Mouse (Mus musculus) naive thymus-derived CD4-positive, alpha-beta T cell, adult 2 months (primary cell): ENCODE measurements around the gene Ncoa4.
"Not testable (repeated sequence)": the region's sequence is repeated elsewhere in the genome, so short reads cannot be mapped to it uniquely, and the experiment has no call there.

ENCODE experiments used
- DNase-seq: peaks from one replicate; pipeline ENCODE4 v3.0.0-alpha.2; 2011; ENCODE audit warnings: low read depth

Ncoa4 gene

DNA sequence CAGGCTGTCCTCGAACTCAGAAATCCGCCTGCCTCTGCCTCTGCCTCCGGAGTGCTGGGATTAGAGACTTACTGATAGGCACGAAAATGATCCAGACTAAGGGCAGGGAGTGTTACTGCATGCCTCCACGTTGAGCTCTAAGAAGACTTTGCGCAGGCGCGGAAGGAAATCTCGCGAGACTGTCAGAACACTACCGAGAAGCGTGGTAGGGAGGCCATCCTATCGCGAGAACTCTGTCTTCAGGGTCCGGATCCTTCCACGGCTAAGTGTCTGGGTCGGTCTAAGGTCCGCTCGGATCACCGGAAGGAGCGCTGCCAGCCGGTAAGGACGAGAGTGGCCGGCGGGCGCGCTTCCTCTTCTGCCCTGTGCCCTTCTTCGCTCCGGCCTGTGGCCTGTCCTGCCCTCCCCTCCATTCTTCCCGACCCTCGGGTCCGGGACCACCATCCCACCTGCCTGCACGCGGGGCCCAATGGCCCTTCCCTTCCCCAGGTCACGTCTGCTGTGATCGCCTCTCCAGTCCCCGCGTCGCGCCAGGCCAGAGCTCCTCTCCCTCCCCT is at the start of gene Ncoa4:
Gene Ncoa4 (plus strand): TSS at position 176 of the 557 bp plus-strand sequence.
- DNase-seq, result peak; percentile 100

DNA sequence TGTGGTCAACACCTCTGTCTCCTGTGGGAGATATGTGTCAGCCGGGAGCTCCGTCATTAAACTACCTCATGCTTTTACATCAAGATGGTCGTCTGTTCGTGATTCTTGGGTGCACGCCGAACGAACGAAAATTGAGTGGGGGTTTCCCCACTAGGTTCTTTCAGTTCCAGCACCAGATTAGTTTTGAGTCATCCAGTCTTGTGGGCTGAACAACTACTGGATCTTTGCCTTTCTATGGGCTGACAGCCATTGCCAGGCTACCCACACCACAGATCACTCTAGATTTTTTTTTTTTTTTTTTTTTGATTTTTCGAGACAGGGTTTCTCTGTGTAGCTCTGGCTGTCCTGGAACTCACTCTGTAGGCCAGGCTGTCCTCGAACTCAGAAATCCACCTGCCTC is 47.5 kb upstream of the Ncoa4 start:
- not testable (repeated sequence) for DNase-seq

DNA sequence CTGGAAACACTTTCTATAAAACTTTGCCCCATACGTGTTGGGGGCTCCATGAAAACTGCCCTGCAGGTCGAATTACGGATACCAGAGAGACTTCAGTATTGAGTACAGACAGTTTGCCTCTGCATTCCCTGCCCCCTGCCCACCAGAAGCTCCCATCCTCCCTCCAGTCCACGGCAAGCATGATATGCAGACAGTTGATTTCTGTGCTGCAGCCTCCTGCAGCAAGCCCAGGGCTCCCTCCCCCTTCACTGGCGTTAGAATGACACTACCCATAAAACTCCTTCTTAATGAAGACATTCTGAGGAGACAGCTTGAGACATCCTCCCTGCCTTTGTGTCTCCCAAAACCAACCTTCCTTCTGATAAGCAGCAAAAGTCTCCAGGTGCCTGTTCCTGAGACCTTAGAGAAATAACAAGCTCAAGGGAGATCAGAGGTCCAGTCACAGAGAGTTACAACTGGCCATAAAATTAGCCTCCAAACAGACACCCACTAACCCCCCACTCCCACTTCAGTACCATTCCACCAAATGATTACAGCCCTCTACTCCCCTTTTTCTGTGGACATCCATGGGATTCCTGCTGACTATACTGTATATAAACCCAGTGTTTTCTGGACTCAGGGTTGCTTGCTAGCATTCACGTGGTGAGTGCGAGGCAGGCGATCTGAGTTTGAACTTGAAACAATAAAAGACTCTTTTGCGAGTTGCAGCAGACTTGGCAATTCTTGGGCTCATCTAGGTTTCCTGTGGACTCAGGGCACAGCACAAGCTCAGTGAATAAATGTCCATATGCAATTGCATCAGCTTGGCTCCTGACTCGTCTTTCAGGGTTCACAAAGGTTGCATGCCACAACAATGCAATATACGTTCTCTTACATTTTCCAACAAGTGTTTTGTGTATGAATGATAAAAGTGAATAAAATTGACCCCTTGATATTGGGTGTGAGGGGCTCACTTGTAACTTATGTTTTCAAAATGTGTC is 38.4 kb upstream of the Ncoa4 start:
- DNase-seq, result no peak

DNA sequence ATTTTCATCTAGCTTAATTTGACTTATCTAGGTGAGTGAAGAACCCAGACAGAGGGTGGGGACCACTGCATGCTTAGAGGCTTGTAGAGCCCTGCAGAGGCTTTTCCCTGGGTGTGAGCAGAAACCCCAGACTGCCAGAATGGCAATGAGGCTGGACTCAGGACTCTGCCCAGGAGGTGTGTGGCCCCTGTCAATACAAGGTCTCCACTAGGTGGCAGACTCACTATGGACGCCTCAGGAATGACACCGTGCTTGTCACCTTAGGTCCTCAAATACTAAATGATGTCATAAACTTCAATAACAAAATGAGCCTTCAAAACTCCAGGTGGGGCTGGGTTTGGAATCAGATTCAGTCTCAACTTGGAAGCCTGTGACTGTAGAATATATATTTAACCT is 37.7 kb upstream of the Ncoa4 start:
- DNase-seq, result peak; percentile 53

DNA sequence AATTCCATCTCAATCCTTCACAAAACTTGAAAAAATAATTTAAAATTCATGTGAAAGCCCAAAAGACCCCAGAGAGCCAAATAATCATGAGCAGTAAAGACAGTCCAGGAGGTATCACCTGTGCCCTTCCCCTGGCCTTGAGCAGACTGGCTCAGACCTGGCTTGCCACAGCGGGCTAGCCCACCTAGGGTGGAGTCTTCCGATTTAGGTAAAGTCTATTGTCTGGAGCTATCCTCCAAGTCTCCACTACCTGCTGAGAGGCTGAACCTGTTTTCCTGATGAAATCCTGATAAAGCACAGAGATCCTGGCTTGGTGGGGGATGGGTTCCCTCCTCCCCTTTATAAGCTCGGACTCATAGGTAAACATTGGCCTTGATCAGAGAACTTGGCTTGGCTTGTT is 35.4 kb upstream of the Ncoa4 start:
- no peak for DNase-seq

DNA sequence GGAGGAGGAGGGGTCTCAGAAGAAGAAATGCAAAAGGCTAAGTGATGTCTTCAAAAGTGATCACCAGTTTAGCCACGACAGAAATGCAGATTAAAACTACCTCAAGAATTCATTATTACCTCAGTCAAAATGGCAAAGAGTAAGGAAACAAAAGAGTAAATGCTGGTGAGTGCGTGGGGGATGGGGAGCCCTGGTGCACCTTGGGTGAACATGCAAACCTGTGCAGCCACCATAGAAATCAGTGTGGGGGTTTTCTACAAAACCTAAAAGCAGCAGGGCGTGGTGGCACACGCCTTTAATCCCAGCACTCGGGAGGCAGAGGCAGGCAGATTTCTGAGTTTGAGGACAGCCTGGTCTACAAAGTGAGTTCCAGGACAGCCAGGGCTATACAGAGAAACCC is 34.4 kb upstream of the Ncoa4 start:
- DNase-seq, result not testable (repeated sequence)

DNA sequence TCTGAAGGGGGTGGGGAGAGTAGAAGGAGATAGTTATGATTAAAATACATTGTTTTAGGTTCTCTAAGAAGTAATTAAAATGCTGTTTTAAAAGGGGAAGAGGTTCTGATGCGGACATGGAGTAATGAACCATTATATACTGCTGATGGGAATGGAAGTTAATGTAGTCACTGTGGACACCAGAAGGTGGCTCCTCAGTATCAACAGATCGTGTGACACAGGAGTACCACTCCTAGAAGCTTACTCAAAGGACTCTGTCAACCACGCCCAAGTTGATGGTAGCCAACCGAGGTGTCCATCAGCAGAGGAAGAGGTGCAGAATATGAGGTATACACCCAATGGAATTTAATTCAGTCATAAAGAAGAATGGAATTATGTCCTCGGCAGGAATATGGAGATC is 31.3 kb upstream of the Ncoa4 start:
- no peak for DNase-seq

DNA sequence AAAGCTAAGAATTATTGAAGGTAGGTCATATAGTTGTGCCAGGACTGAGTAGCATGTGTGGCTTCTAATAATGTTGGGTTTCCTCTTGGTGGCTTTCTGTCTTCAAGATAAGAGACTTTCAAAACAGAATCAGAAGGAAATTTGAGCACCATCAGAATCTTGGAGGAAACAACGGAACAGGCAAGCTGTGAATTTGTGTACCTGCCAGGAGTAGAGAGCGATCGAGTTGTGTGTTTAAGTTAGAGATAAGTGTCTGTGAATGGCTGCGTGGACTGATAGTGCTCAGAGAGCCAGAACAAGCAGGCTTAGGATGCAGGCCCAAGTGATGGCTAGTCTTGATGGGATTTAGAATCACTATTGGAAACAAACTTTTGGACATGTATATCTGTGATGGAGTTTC is 27.8 kb upstream of the Ncoa4 start:
- no peak for DNase-seq

DNA sequence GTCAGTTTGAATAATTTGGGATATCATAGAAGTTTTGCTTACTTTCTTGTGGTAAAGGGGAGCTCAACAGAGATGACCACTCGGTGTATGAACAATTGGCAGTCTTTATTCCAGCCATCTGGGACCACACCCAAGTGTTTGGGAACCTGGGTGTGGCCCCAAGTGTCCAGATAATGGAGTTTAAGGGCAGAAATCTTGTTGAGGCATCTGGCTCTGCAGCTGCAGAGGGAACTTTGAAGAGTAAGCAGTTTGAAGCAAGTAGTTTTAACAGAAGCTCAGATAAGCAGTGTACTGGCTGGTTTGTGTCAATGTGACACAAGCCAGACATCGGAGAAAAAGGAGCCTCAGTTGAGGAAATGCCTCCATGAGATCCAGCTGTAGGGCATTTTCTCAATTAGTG is 25.4 kb upstream of the Ncoa4 start:
- DNase-seq, result no peak

DNA sequence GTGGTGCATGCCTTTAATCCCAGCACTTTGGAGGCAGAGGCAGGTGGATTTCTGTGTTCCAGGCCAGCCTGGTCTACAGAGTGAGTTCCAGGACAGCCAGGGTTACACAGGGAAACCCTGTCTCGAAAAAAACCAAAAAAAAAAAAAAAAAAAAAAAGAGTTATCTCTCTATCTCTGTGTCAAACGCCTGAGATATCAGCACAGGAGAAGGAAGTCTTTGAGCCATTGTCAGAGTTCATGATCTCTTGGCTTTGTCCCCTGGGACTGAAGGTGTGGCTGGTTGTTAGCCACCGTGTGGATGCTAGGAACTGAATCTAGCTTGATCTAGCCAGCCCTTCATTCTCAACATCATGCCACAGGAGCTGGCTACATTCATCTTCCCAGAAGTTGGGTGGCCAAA is 23.2 kb upstream of the Ncoa4 start:
- DNase-seq, result not testable (repeated sequence)

DNA sequence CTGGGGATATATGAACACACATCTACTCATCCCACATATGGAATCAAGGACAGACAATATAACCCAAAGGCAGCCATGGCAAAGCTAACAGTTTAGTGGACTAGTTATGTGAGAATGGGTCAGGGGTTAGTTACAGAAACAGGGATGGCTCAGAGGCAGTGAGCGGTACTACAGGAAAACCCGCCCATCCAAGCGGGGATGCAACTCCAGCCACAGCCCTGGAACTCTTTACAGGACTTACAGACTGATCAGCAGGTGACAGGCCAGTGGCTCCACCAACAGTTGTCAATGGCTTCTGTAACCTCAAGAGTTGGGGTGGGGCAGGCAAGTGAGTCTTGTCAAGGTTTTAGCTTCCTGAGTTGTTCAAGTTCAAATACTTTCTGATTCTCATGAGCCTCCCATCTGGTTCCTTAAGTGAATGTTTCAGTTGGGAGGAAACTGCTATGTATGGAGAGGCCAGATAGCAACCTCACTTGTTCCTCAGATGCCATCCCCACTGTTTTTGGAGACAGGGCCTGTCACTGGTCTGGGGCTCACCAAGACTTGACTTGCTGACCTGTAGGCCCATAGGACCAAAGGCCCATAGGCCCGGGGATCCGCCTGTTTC is 19.2 kb upstream of the Ncoa4 start:
- DNase-seq, result no peak

DNA sequence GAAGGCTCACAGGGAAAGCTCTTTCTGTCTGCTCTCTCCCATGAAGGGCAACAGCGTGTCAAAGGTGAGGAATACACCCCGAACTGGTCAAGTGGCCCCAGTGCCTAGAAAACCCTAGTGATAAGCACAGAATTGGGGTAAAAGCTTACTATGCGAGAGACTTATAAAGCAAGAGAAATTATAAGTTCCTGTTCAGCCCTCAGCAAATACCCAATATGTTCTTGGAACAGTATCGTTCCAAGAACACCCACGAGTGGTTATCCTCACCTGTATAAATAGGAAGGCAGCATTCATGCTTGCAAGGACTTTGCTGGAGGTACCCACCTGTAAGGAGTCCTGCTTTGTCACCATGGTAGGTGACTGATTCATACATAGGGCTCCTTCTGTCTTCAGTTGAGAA is 17.9 kb upstream of the Ncoa4 start, which contains the start of gene Msmb:
Gene Msmb (plus strand): TSS at position 301 of the 400 bp plus-strand sequence.
- DNase-seq, result no peak

DNA sequence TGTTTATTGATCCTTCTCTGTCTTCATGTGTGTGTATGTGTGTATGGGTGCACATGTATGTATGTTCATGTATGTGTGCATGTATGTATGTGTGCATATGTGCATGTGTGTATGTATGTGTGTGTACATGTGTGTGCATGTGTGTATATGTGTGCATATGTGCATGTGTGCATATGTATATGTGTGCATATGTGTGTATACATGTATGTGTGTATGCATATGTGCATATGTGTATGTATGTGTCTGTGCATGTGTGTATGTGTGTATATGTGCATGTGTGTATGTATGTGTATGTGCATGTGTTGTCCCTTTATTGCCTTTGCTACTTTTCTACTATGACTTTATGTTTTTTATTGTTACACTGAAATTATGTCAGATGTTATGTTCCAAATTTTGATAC is 14.9 kb upstream of the Ncoa4 start:
- no peak for DNase-seq

DNA sequence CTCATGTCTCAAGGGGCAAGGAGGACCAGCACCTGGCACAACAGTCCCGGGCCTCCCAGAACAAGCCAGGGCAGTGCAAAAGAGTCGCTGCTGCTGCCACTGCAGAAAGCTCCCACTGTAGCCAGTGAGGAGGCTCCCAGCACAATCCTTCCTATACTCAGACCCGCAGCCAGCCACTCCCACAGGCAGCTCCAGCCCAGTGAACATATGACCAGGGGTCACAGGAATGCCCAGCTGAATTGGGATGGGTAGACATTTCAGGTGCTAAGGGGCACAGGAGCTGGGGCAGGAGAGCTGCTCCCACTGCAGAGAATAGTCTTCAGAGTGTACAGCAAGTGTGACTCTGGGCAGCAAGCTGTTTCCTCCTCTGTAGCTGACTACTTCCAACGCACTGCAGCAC is 14.3 kb upstream of the Ncoa4 start:
- no peak for DNase-seq

DNA sequence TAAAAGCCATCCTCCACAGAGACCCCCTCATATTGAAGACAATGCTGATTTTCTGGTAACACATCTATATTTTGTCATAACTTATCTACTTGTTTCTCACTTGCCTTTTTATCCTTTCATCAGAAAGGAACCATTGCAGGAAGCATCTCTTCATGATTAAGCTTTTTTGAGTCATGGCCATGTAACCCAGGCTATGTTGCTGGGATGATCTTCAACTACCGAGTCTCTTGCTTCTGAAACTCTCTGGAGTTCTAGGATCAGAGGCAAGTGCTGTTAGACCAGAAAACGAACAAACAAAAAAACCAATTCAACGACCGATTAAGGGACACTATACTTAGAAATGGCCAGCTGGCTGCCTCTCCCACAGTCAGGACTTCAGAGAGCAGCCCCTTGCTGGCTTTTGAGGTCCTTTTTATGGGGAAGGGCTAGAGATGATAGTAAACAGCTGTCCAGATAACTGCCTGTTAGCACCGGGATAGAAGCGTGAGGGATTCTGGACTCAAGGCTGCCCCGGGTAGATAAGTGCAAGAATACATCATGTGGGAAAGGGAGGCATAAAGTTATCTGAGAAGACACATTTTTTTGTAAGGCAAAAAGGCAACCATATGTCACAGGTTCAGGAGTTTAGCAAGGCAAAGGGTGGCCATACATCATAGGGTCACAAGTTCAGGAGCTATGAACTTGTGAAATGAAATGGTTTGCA is 13.7 kb upstream of the Ncoa4 start:
- no peak for DNase-seq

DNA sequence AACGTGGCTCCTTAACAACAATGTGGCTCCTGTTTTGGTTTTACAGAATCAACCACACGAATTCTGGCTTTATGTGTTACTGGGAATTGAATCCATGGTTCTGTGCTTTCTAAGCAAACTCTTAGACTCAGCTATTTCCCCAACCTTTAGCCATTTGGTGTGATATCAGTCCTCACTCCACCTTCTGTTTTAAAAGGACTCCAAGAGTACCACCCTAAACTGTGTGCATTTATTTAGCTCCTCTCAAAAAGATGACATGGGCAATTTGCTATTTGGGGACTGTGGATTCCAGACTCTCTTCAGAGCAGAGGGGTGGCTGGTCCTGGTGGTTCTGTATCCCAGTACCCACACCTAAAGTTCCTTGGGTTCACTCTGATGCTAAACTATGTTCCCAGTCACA is 13.1 kb upstream of the Ncoa4 start:
- no peak for DNase-seq

DNA sequence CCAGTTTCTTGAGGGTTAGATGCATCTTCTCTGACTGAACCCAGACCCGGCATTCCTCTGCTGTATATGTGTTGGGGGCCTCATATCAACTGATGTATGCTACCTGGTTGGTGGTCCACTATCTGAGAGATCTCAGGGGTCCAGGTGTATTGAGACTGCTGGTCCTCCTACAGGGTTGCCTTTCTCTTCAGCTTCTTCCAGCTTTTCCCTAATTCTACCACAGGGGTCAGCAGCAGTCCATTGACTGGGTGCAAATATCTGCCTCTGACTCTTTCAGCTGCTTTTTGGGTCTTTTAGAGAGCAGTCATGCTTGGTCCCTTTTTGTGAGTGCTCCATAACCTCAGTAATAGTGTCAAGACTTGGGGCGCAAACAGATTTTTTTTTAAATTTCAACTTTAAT is 8.8 kb upstream of the Ncoa4 start:
- no peak for DNase-seq

DNA sequence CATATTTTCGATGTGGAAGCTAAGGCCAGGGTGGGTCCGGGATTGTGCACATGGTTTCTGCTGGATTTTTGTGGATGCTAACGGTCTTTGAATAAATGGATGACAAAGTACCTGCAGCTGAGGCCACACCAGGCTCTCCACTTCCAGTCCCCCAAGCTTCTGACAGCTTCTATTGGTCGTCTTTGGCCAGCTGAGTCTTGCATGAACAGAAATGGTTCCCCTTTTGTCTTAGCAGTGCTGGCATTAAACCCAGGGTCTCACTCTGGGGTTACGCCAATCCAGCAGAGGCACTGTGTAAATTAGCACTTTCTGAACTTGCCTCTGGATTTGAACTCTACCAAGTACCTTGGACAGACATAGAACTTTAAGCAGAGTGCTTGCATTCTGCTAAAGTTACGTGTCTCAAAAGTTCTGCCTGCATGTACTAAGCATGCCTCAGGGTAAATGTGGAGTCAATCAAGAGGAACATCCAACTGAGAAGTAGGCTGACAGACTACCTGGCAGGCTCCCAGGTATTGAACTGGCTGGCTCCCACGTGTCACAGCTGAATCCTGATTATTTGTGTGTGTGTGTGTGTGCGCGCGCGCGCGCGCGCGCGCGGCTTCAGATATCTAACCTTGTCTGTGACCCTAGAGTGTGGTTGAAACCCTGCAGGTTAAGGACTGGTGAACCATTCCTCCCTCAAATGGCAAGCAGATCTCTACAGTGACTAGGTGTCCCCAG is 7.3 kb upstream of the Ncoa4 start:
- DNase-seq, result no peak

DNA sequence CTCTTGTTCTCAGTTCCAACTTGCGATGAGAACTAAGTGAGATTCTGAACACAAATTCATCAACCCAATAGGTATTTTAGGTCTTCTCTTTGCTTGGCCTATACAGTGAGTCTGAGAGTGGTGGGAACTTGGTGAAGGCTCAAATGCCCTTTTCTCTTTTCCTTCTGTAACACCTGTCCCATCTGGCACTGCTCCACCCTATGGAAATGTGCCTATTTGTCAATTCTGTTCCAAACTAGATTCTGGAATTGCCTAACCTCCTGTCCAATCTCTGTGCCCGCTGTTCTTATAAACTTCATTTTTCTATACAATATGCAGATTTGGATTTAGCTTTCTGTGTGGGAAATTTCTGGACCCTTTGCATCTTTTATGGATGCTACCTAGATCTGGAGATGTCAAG is 6.5 kb upstream of the Ncoa4 start:
- no peak for DNase-seq

DNA sequence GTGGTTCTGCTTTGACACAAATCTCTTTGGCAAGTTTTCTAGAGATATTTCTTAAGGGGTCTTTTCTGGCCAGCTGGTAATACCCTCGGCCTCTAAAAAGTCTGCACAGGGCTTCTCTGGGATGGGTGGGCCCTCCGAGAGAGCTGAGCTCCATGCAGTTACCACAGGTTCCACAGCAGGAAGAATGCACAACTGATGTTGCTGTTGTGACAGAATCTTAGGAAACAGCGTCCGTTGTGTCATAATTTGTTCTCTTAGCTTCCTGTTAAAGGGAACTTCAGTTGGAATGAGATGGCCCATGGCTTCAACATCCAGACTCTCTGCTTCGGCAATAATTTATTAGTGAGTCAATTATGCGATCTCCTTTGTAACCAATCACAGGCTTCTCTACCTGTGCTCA is 4.9 kb upstream of the Ncoa4 start:
- DNase-seq, result no peak

DNA sequence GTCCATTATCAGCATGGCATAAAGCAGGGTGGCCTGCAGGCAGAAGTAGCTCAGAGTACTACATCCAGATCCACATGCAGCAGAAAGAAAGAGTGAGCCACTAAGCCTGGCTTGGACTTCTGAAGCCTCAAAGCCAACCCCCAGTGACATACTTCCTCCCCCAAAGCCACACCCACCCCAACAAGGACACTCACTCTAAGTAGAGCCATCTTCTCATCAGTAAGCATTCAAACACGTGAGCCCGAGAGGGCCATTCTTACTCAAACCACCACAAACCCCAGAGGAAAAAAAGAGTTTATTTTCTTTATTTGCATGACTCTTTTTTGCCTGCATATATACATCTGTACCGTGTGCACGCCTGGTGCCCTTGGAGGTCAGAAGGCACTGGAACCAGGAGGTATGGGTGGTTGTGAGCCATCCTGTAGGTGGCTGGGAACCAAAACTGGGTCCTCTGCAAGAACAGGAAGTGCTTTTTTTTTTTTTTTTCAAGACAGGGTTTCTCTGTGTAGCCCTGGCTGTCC is 455 bp upstream of the Ncoa4 start:
- DNase-seq, result peak; percentile 78

DNA sequence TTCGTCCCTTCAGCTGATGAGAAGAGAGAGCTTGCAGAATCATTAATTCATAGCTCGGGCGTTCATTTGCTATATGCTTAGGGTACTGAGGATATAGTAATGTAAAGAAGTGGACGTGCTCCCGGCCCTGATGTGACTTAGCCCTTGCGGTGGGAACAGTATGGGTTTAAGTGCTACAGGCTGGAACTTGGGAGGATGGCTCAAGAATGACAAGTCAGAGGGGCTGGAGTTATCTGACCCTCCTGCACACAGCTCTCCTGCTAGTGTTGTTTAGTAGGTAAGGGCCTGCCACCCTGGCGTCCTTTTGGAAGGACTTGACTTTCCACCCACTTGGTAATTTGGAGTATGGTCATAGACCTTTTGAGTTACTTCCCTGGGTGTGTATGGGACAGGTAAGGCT is 898 bp downstream of the Ncoa4 start:
- DNase-seq, result no peak
